Comparison of ENCODE assay signal across 29 mouse cellular contexts in genomic region chr12:113355132-113355531, GRCm38 (mm10).
DNase-seq lines count a peak whose midpoint lies in the region; ATAC-seq and TF ChIP-seq lines count a peak whose summit lies in the region.
"Had no signal": no experiment of that assay in that cellular context is flagged by ENCODE, and none has a peak within 500 bp of the region (broad histone marks: within the 10 kb centered on the region; RNA-seq: fewer than 3 reads in every experiment).

No protein-coding gene starts in this region.

- DNase-seq in embryo, embryonic 10.5 days (ENCODE audit: low spot score): peak; percentile 1
- no peak for DNase-seq in embryo, embryonic 9.5 days (ENCODE audit: extremely low spot score)
- DNase-seq in liver, postnatal 0 days: peak; percentile 4
- no peak for DNase-seq in liver, embryonic 11.5 days (ENCODE audit: low spot score)
- no peak for DNase-seq in limb, embryonic 14.5 days (ENCODE audit: low spot score)
- no peak for DNase-seq in layer of hippocampus, postnatal 36 days
- DNase-seq: adrenal gland, postnatal 36 days; cerebellum, adult 11 months; cerebellum, adult 9-11 months; gastrocnemius, postnatal 36 days; heart, adult 2 months; heart, postnatal 14 days; layer of hippocampus, adult 9-11 months; lung, postnatal 4 days; right cerebral cortex, postnatal 25 days; spleen, adult 18-20 months; thymus, postnatal 25 days had no signal

- TF ChIP-seq EP300 in liver, postnatal 0 days (IDR thresholded peaks at IDR 0.05; ENCODE audit: low read depth): no peak

- no peak for TF ChIP-seq POLR2A in limb, embryonic 14.5 days (IDR thresholded peaks at IDR 0.05; ENCODE audit: borderline replicate concordance, extremely low read depth, insufficient read depth, insufficient read length)

- 59% methylated on average over 2 of the region's 2 CpGs for WGBS in liver, postnatal 0 days (ENCODE audit: insufficient replicate concordance)
- 63% methylated on average over 2 of the region's 2 CpGs for WGBS in liver, embryonic 11.5 days
- 15% methylated on average over 2 of the region's 2 CpGs for WGBS in limb, embryonic 14.5 days
- 75% methylated on average over 2 of the region's 2 CpGs for WGBS in kidney, embryonic 14.5 days

- H3K27ac ChIP-seq in liver, postnatal 0 days (ENCODE audit: low read depth): no peak overlapping the region
- H3K27ac ChIP-seq in liver, embryonic 11.5 days (ENCODE audit: low read depth, low read length): no peak overlapping the region
- H3K27ac ChIP-seq in limb, embryonic 14.5 days (replicated peaks; ENCODE audit: low read depth, low read length): no peak overlapping the region; the same call in 1 of the 2 replicates
- no peak overlapping the region for H3K27ac ChIP-seq in kidney, embryonic 14.5 days (ENCODE audit: low read depth, low read length)
- H3K27ac ChIP-seq: heart, adult 2 months; heart, embryonic 13.5 days; hindbrain, embryonic 13.5 days; left cerebral cortex, adult 2 months; limb, embryonic 15.5 days; liver, embryonic 15.5 days; midbrain, embryonic 15.5 days; neural tube, embryonic 12.5 days had no signal

- H3K4me1 ChIP-seq in liver, postnatal 0 days (ENCODE audit: insufficient read depth): no peaks in the 10 kb centered on the region
- H3K4me1 ChIP-seq in liver, embryonic 11.5 days (replicated peaks; ENCODE audit: control insufficient read depth, insufficient read depth, low read length): no peaks in the 10 kb centered on the region
- H3K4me1 ChIP-seq in limb, embryonic 14.5 days (ENCODE audit: control insufficient read depth, insufficient read depth, low read length): no peaks in the 10 kb centered on the region
- H3K4me1 ChIP-seq in kidney, embryonic 14.5 days (ENCODE audit: control insufficient read depth, insufficient read depth, low read length): no peaks in the 10 kb centered on the region
- H3K4me1 ChIP-seq: heart, embryonic 13.5 days; hindbrain, embryonic 13.5 days; limb, embryonic 15.5 days; liver, embryonic 15.5 days; midbrain, embryonic 15.5 days; neural tube, embryonic 12.5 days had no signal

- no peak for ATAC-seq in liver, postnatal 0 days
- no peak for ATAC-seq in liver, embryonic 11.5 days (replicated peaks; ENCODE audit: low FRiP score)
- 0 out of 2 replicates have a peak, but pooled peaks have one; percentile 44 for ATAC-seq in limb, embryonic 14.5 days (ENCODE audit: low FRiP score, low read depth)
- ATAC-seq in kidney, embryonic 14.5 days (ENCODE audit: low FRiP score, low TSS enrichment): no peak
- ATAC-seq: CD4-positive, CD25-positive, alpha-beta regulatory T cell, adult 4 months; forebrain, embryonic 16.5 days; inflammation-experienced regulatory T-cells, adult 6 months; midbrain, embryonic 15.5 days; Patski had no signal

- no peaks in the 10 kb centered on the region for H3K27me3 ChIP-seq in liver, postnatal 0 days (ENCODE audit: insufficient read depth, low read length)
- no peaks in the 10 kb centered on the region for H3K27me3 ChIP-seq in liver, embryonic 11.5 days (replicated peaks; ENCODE audit: control insufficient read depth, insufficient read depth, low read length)
- no peaks in the 10 kb centered on the region for H3K27me3 ChIP-seq in limb, embryonic 14.5 days (ENCODE audit: control insufficient read depth, insufficient read depth, low read length)
- H3K27me3 ChIP-seq in kidney, embryonic 14.5 days (ENCODE audit: control insufficient read depth, insufficient read depth, low read length): no peaks in the 10 kb centered on the region
- H3K27me3 ChIP-seq: heart, embryonic 13.5 days; hindbrain, embryonic 13.5 days; limb, embryonic 15.5 days; liver, embryonic 15.5 days; midbrain, embryonic 15.5 days; neural tube, embryonic 12.5 days; Patski had no signal

- no peaks in the 10 kb centered on the region for H3K9me3 ChIP-seq in liver, postnatal 0 days (ENCODE audit: low read length)
- peaks cover 2% of the 10 kb centered on the region; the same call in 1 of the 2 replicates for H3K9me3 ChIP-seq in liver, embryonic 11.5 days (ENCODE audit: control insufficient read depth, low read length)
- no peaks in the 10 kb centered on the region for H3K9me3 ChIP-seq in limb, embryonic 14.5 days (ENCODE audit: control insufficient read depth, low read length)
- no peaks in the 10 kb centered on the region for H3K9me3 ChIP-seq in kidney, embryonic 14.5 days (ENCODE audit: control insufficient read depth, low read length)
- H3K9me3 ChIP-seq: heart, embryonic 13.5 days; limb, embryonic 15.5 days; liver, embryonic 15.5 days; midbrain, embryonic 15.5 days had no signal

- H3K36me3 ChIP-seq in liver, postnatal 0 days (replicated peaks; ENCODE audit: insufficient read depth, low read length): no peaks in the 10 kb centered on the region
- no peaks in the 10 kb centered on the region for H3K36me3 ChIP-seq in liver, embryonic 11.5 days (ENCODE audit: control insufficient read depth, insufficient read depth, low read length)
- H3K36me3 ChIP-seq in limb, embryonic 14.5 days (ENCODE audit: control insufficient read depth, insufficient read depth, low read length): no peaks in the 10 kb centered on the region
- H3K36me3 ChIP-seq in kidney, embryonic 14.5 days (ENCODE audit: control insufficient read depth, insufficient read depth, low read length): no peaks in the 10 kb centered on the region
- H3K36me3 ChIP-seq: heart, embryonic 13.5 days; hindbrain, embryonic 13.5 days; limb, embryonic 15.5 days; liver, embryonic 15.5 days; midbrain, embryonic 15.5 days; neural tube, embryonic 12.5 days had no signal

- no peak overlapping the region for H3K9ac ChIP-seq in liver, postnatal 0 days (replicated peaks)
- no peak overlapping the region for H3K9ac ChIP-seq in liver, embryonic 11.5 days (ENCODE audit: low read depth, low read length)
- no peak overlapping the region for H3K9ac ChIP-seq in limb, embryonic 14.5 days (ENCODE audit: low read depth, low read length, severe bottlenecking)
- no peak overlapping the region for H3K9ac ChIP-seq in kidney, embryonic 14.5 days (ENCODE audit: low read depth, low read length)
- H3K9ac ChIP-seq: heart, embryonic 13.5 days; hindbrain, embryonic 13.5 days; limb, embryonic 15.5 days; liver, embryonic 15.5 days; midbrain, embryonic 15.5 days; neural tube, embryonic 12.5 days had no signal

- H3K4me3 ChIP-seq in liver, postnatal 0 days (ENCODE audit: low read depth, low read length): no peak overlapping the region
- no peak overlapping the region for H3K4me3 ChIP-seq in liver, embryonic 11.5 days (ENCODE audit: low read depth, low read length)
- no peak overlapping the region for H3K4me3 ChIP-seq in limb, embryonic 14.5 days (replicated peaks; ENCODE audit: low read length)
- H3K4me3 ChIP-seq in kidney, embryonic 14.5 days (ENCODE audit: low read length): no peak overlapping the region
- H3K4me3 ChIP-seq: heart, adult 2 months; heart, embryonic 13.5 days; hindbrain, embryonic 13.5 days; left cerebral cortex, adult 2 months; limb, embryonic 15.5 days; liver, embryonic 15.5 days; midbrain, embryonic 15.5 days; neural tube, embryonic 12.5 days had no signal

- H3K4me2 ChIP-seq in liver, postnatal 0 days (ENCODE audit: low read depth, low read length): no peak overlapping the region
- H3K4me2 ChIP-seq in liver, embryonic 11.5 days: no peak overlapping the region
- no peak overlapping the region for H3K4me2 ChIP-seq in limb, embryonic 14.5 days (replicated peaks; ENCODE audit: low read depth, low read length, severe bottlenecking)
- no peak overlapping the region for H3K4me2 ChIP-seq in kidney, embryonic 14.5 days (replicated peaks; ENCODE audit: low read depth, low read length)
- H3K4me2 ChIP-seq: heart, embryonic 13.5 days; hindbrain, embryonic 13.5 days; limb, embryonic 15.5 days; liver, embryonic 15.5 days; midbrain, embryonic 15.5 days; neural tube, embryonic 12.5 days had no signal

- TF ChIP-seq CTCF in liver, postnatal 0 days (IDR thresholded peaks at IDR 0.05; ENCODE audit: low read depth): no peak

Comparison
In these comparisons a context has a peak if more than half of its experiments do, and no peak if none do; other contexts are left out.
1. DNase-seq: peak in embryo, embryonic 10.5 days (single experiment) and liver, postnatal 0 days (single experiment); none in embryo, embryonic 9.5 days (single experiment), liver, embryonic 11.5 days (single experiment), limb, embryonic 14.5 days (single experiment) and layer of hippocampus, postnatal 36 days (0 of 2).